Mouse (Mus musculus): ENCODE measurements at regions not wholly inside any gene's neighbourhood (a gene's known extent, or its start where the extent isn't known, plus 50 kb on each side); places are given as distances from the start of the nearest gene placed in this dataset.

- TF ChIP-seq CTCF (conservative IDR thresholded peaks at IDR 0.05; ENCODE audit: insufficient read depth, insufficient read length, low read depth, low read length) (no peak), POLR2A (IDR thresholded peaks at IDR 0.05; ENCODE audit: low read depth, low read length) (no peak)
These were observed 178.1 kb upstream of the Lyplal1 start for GRCm38 (mm10) chr1:186295201-186295600.

Measured in kidney, adult 2 months (tissue).